In genomic region chr17:54243650-54244300, GRCm38 (mm10) we compare ENCODE assay signal across 36 mouse cellular contexts. TPM values are rescaled to one million over a fixed set of nuclear protein-coding genes. Genes with fewer than 3 reads are reported as not detected.
"Had no signal": no experiment of that assay in that cellular context is flagged by ENCODE, and none has a peak within 500 bp of the region (broad histone marks: within the 10 kb centered on the region; RNA-seq: fewer than 3 reads in every experiment).

No protein-coding gene starts in this region.

- DNase-seq: left cerebral cortex, postnatal 4 days; liver; liver, embryonic 13.5 days; liver, postnatal 0 days; lung, adult 18-20 months; lung, adult 2 months; lung, embryonic 14.5 days; lung, postnatal 10 days; lung, postnatal 14 days; lung, postnatal 36 days; lung, postnatal 4 days; midbrain, embryonic 14.5 days had no signal

- H3K9ac ChIP-seq: limb, embryonic 12.5 days; limb, embryonic 13.5 days; limb, embryonic 15.5 days; liver, embryonic 12.5 days; liver, embryonic 13.5 days; liver, embryonic 14.5 days; liver, embryonic 15.5 days; liver, postnatal 0 days; lung, embryonic 14.5 days; lung, embryonic 15.5 days; midbrain, embryonic 12.5 days; midbrain, embryonic 13.5 days; midbrain, embryonic 15.5 days had no signal

- H3K27me3 ChIP-seq: limb, embryonic 12.5 days; limb, embryonic 13.5 days; limb, embryonic 15.5 days; liver, embryonic 12.5 days; liver, embryonic 13.5 days; liver, embryonic 15.5 days; lung, embryonic 15.5 days; megakaryocyte, embryonic 14.5 days; midbrain, embryonic 12.5 days; midbrain, embryonic 13.5 days; midbrain, embryonic 15.5 days had no signal

- H3K4me1 ChIP-seq: limb, embryonic 10.5 days; limb, embryonic 12.5 days; limb, embryonic 13.5 days; limb, embryonic 15.5 days; liver, embryonic 12.5 days; liver, embryonic 13.5 days; liver, embryonic 15.5 days; lung, embryonic 15.5 days; megakaryocyte, embryonic 14.5 days; midbrain, embryonic 10.5 days; midbrain, embryonic 12.5 days; midbrain, embryonic 13.5 days; midbrain, embryonic 15.5 days had no signal

- H3K4me3 ChIP-seq: limb, embryonic 10.5 days; limb, embryonic 12.5 days; limb, embryonic 13.5 days; limb, embryonic 15.5 days; liver, embryonic 12.5 days; liver, embryonic 13.5 days; liver, embryonic 15.5 days; lung, embryonic 15.5 days; megakaryocyte, embryonic 14.5 days; midbrain, embryonic 10.5 days; midbrain, embryonic 12.5 days; midbrain, embryonic 13.5 days; midbrain, embryonic 15.5 days; myocyte had no signal

- H3K36me3 ChIP-seq: limb, embryonic 10.5 days; limb, embryonic 12.5 days; limb, embryonic 13.5 days; limb, embryonic 15.5 days; liver, embryonic 12.5 days; liver, embryonic 13.5 days; liver, embryonic 15.5 days; lung, embryonic 15.5 days; midbrain, embryonic 10.5 days; midbrain, embryonic 12.5 days; midbrain, embryonic 13.5 days; midbrain, embryonic 15.5 days had no signal

- H3K27ac ChIP-seq: limb, embryonic 10.5 days; limb, embryonic 12.5 days; limb, embryonic 13.5 days; limb, embryonic 15.5 days; liver, embryonic 12.5 days; liver, embryonic 13.5 days; liver, embryonic 14.5 days; liver, embryonic 15.5 days; lung, embryonic 15.5 days; macrophage; midbrain, embryonic 10.5 days; midbrain, embryonic 12.5 days; midbrain, embryonic 13.5 days; midbrain, embryonic 15.5 days had no signal

- ATAC-seq: liver, embryonic 12.5 days; liver, postnatal 0 days; lung, postnatal 0 days; midbrain, embryonic 13.5 days; midbrain, embryonic 15.5 days; midbrain, embryonic 16.5 days had no signal

RNA-seq across cellular contexts. Expression of gene Slc5a7, which starts 55.1 kb away (rescaled TPM):
- total RNA-seq: liver, adult 2 months; megakaryocyte progenitor cell, adult 5-6 weeks; megakaryocyte, adult 5-6 weeks; megakaryocyte-erythroid progenitor cell, adult 5-6 weeks; monocyte, adult 5-6 weeks had no signal
- polyA plus RNA-seq: liver, adult 2 months; liver, embryonic 11.5 days; liver, embryonic 15.5 days; liver, embryonic 16.5 days; liver, postnatal 0 days; macrophage had no signal
